Mouse (Mus musculus) intestine, postnatal 0 days (tissue): ENCODE measurements at regions not wholly inside any gene's neighbourhood (a gene's known extent, or its start where the extent isn't known, plus 50 kb on each side); places are given as distances from the start of the nearest gene placed in this dataset.

Experiments used
- ATAC-seq: fragments of 200-750 bp; cut with Nextera tagmentation; 2 replicates; pipeline ENCODE4 v1.8.0; 2017; ENCODE audit warnings: mild to moderate bottlenecking, moderate TSS enrichment, moderate library complexity
- H3K27ac ChIP-seq: fragments of 300-500 bp; sonication (generic); 2 replicates; pipeline ENCODE4 v1.5.1; 2014; ENCODE audit warnings: mild to moderate bottlenecking, low read depth, low read length, moderate library complexity
- H3K27me3 ChIP-seq: fragments of 300-500 bp; sonication (generic); replicated peaks from 2 replicates; pipeline ENCODE4 v1.6.1; 2014; ENCODE audit warnings: low read length, mixed read lengths; ENCODE audit not compliant: control insufficient read depth, insufficient read depth
- H3K36me3 ChIP-seq: fragments of 300-500 bp; sonication (generic); 2 replicates; pipeline ENCODE4 v1.6.1; 2014; ENCODE audit warnings: mild to moderate bottlenecking, moderate library complexity; ENCODE audit not compliant: control insufficient read depth, insufficient read depth
- H3K4me1 ChIP-seq: fragments of 300-500 bp; sonication (generic); replicated peaks from 2 replicates; pipeline ENCODE4 v1.6.1; 2014; ENCODE audit warnings: antibody characterized with exemption, low read length, mixed read lengths; ENCODE audit not compliant: control insufficient read depth, insufficient read depth
- H3K4me2 ChIP-seq: fragments of 300-500 bp; sonication (generic); replicated peaks from 2 replicates; pipeline ENCODE4 v1.6.1; 2014; ENCODE audit warnings: low read depth, mild to moderate bottlenecking, moderate library complexity
- H3K4me3 ChIP-seq: fragments of 300-500 bp; sonication (generic); 2 replicates; pipeline ENCODE4 v1.5.1; 2014; ENCODE audit warnings: low read depth, low read length
- H3K9ac ChIP-seq: fragments of 300-500 bp; sonication (generic); 2 replicates; pipeline ENCODE4 v1.6.1; 2014; ENCODE audit warnings: mild to moderate bottlenecking, low read depth, low read length
- H3K9me3 ChIP-seq: fragments of 300-500 bp; sonication (generic); 2 replicates; pipeline ENCODE4 v1.6.1; 2016; ENCODE audit warnings: mixed run types; ENCODE audit not compliant: control insufficient read depth
- CTCF ChIP-seq: sonication (generic); IDR thresholded peaks from 2 replicates; pipeline ENCODE4 v1.5.1; 2016; ENCODE audit warnings: low read depth, mild to moderate bottlenecking, control low read depth, antibody characterized with exemption, moderate library complexity
- WGBS: fragments of 180-500 bp; shearing (Covaris S2); extraction: QIAGEN DNeasy Blood & Tissue Kit; methylation state at CpG from one replicate; pipeline ENCODE4 v1.1.7; 2014; 5-methylcytosine and 5-hydroxymethylcytosine counted together

- no peaks in the 10 kb centered on the region for H3K27me3 ChIP-seq
- ATAC-seq: no peak
- H3K4me2 ChIP-seq: no peak overlapping the region
- H3K36me3 ChIP-seq: no peaks in the 10 kb centered on the region
- TF ChIP-seq CTCF: no peak
- no peaks in the 10 kb centered on the region for H3K4me1 ChIP-seq
- WGBS: 59% methylated on average over 3 of the region's 3 CpGs
- H3K27ac ChIP-seq: no peak overlapping the region
- H3K4me3 ChIP-seq: no peak overlapping the region
- no peak overlapping the region for H3K9ac ChIP-seq
- no peaks in the 10 kb centered on the region for H3K9me3 ChIP-seq
These were observed 158.1 kb upstream of the Dph6 start for GRCm38 (mm10) chr2:114812903-114813290.

- no peak overlapping the region for H3K9ac ChIP-seq
- 65% methylated on average over 3 of the region's 3 CpGs for WGBS
- H3K4me2 ChIP-seq: no peak overlapping the region
- no peaks in the 10 kb centered on the region for H3K27me3 ChIP-seq
- ATAC-seq: no peak
- H3K36me3 ChIP-seq: no peaks in the 10 kb centered on the region
- H3K4me3 ChIP-seq: no peak overlapping the region
- no peak overlapping the region for H3K27ac ChIP-seq
- H3K9me3 ChIP-seq: no peaks in the 10 kb centered on the region
- no peak for TF ChIP-seq CTCF
- H3K4me1 ChIP-seq: no peaks in the 10 kb centered on the region
These were observed 167.9 kb upstream of the Dph6 start for GRCm38 (mm10) chr2:114822657-114823056.

GRCm38 (mm10) chr2:114828192-114828591 is 173.4 kb upstream of the Dph6 start:
- 83% methylated on average over 6 of the region's 6 CpGs for WGBS
- Histone ChIP-seq H3K4me1 (no peaks in the 10 kb centered on the region), H3K36me3 (no peaks in the 10 kb centered on the region), H3K27me3 (no peaks in the 10 kb centered on the region), H3K27ac (no peak overlapping the region), H3K9ac (no peak overlapping the region), H3K9me3 (no peaks in the 10 kb centered on the region), H3K4me3 (no peak overlapping the region), H3K4me2 (no peak overlapping the region)
- TF ChIP-seq CTCF: no peak
- no peak for ATAC-seq

- Histone ChIP-seq H3K27me3 (no peaks in the 10 kb centered on the region), H3K36me3 (no peaks in the 10 kb centered on the region), H3K4me1 (no peaks in the 10 kb centered on the region), H3K4me3 (no peak overlapping the region), H3K9ac (no peak overlapping the region), H3K27ac (no peak overlapping the region), H3K4me2 (no peak overlapping the region), H3K9me3 (no peaks in the 10 kb centered on the region)
- ATAC-seq: no peak
- no peak for TF ChIP-seq CTCF
- 14% methylated on average over 2 of the region's 2 CpGs for WGBS
These were observed 180.9 kb upstream of the Dph6 start for GRCm38 (mm10) chr2:114835694-114836093.

- H3K27ac ChIP-seq: no peak overlapping the region
- no peak overlapping the region for H3K4me2 ChIP-seq
- H3K9ac ChIP-seq: no peak overlapping the region
- no peaks in the 10 kb centered on the region for H3K4me1 ChIP-seq
- no peaks in the 10 kb centered on the region for H3K27me3 ChIP-seq
- WGBS: 78% methylated on average over 9 of the region's 9 CpGs
- H3K4me3 ChIP-seq: no peak overlapping the region
- H3K9me3 ChIP-seq: no peaks in the 10 kb centered on the region
- TF ChIP-seq CTCF: no peak
- H3K36me3 ChIP-seq: no peaks in the 10 kb centered on the region
- no peak for ATAC-seq
These were observed 189.1 kb upstream of the Dph6 start for GRCm38 (mm10) chr2:114843696-114844388.

GRCm38 (mm10) chr2:114844389-114844771 is 189.6 kb upstream of the Dph6 start:
- Histone ChIP-seq H3K4me1 (no peaks in the 10 kb centered on the region), H3K36me3 (no peaks in the 10 kb centered on the region), H3K9ac (no peak overlapping the region), H3K9me3 (no peaks in the 10 kb centered on the region), H3K4me2 (no peak overlapping the region), H3K27ac (no peak overlapping the region), H3K4me3 (no peak overlapping the region), H3K27me3 (no peaks in the 10 kb centered on the region)
- 72% methylated on average over 3 of the region's 3 CpGs for WGBS
- ATAC-seq: no peak
- TF ChIP-seq CTCF: no peak

- H3K4me3 ChIP-seq: no peak overlapping the region
- H3K4me2 ChIP-seq: no peak overlapping the region
- no peak for TF ChIP-seq CTCF
- H3K27ac ChIP-seq: no peak overlapping the region
- no peaks in the 10 kb centered on the region for H3K4me1 ChIP-seq
- no peaks in the 10 kb centered on the region for H3K27me3 ChIP-seq
- 88% methylated on average over 5 of the region's 5 CpGs for WGBS
- no peak for ATAC-seq
- H3K9ac ChIP-seq: no peak overlapping the region
- H3K36me3 ChIP-seq: no peaks in the 10 kb centered on the region
- no peaks in the 10 kb centered on the region for H3K9me3 ChIP-seq
These were observed 193.7 kb upstream of the Dph6 start for GRCm38 (mm10) chr2:114848439-114848838.
